In the genomic region with DNA sequence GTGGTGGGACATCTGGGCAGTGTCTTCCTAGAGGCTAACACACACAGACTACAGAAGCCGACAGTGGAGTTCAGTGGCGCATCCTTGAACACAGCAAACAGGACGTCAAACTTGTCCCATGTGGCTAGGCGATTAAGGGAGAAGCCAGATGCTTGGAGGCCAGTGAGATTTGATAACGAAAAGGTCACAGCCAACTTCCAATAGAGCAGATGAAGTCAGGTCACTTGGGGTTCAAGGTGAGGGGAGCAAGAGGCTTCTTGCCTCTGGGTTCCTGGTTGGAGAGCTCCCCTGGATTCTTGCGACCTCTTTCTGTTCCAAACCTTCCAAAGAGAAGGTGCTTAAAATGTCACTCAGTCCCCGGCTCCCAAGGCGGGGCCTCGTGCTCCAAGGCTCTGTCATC, we compare ENCODE assay signal across 19 mouse cellular contexts. TPM values are rescaled to one million over a fixed set of nuclear protein-coding genes. Genes with fewer than 3 reads are reported as not detected.
DNase-seq lines count a peak whose midpoint lies in the region; ATAC-seq and TF ChIP-seq lines count a peak whose summit lies in the region.
"Had no signal": no experiment of that assay in that cellular context is flagged by ENCODE, and none has a peak within 500 bp of the region (broad histone marks: within the 10 kb centered on the region; RNA-seq: fewer than 3 reads in every experiment).

No protein-coding gene starts in this region.

- H3K36me3 ChIP-seq in forebrain, embryonic 10.5 days (replicated peaks) = no peaks in the 10 kb centered on the region
- H3K36me3 ChIP-seq in forebrain, embryonic 16.5 days (ENCODE audit: control insufficient read depth, insufficient read depth) = no peaks in the 10 kb centered on the region
- no peaks in the 10 kb centered on the region for H3K36me3 ChIP-seq in kidney, postnatal 0 days (ENCODE audit: insufficient read depth, low read length)
- H3K36me3 ChIP-seq in heart, postnatal 0 days (replicated peaks; ENCODE audit: control insufficient read depth, insufficient read depth, low read length) = no peaks in the 10 kb centered on the region
- H3K36me3 ChIP-seq in stomach, postnatal 0 days (ENCODE audit: control insufficient read depth, insufficient read depth, low read length) = no peaks in the 10 kb centered on the region
- H3K36me3 ChIP-seq: hindbrain, embryonic 12.5 days; limb, embryonic 12.5 days; midbrain, embryonic 13.5 days had no signal

- H3K4me1 ChIP-seq in forebrain, embryonic 10.5 days = 0 out of 2 replicates have a peak, but pooled peaks cover 3% of the 10 kb centered on the region
- H3K4me1 ChIP-seq in forebrain, embryonic 16.5 days (replicated peaks; ENCODE audit: control insufficient read depth, insufficient read depth, low read length) = no peaks in the 10 kb centered on the region
- 0 out of 2 replicates have a peak, but pooled peaks cover 18% of the 10 kb centered on the region for H3K4me1 ChIP-seq in kidney, postnatal 0 days (replicated peaks; ENCODE audit: insufficient read depth, low read length)
- H3K4me1 ChIP-seq in heart, postnatal 0 days (ENCODE audit: control insufficient read depth, insufficient read depth) = peaks cover 13% of the 10 kb centered on the region
- no peaks in the 10 kb centered on the region for H3K4me1 ChIP-seq in stomach, postnatal 0 days (replicated peaks; ENCODE audit: control insufficient read depth, insufficient read depth)
- H3K4me1 ChIP-seq: hindbrain, embryonic 12.5 days; limb, embryonic 12.5 days; midbrain, embryonic 13.5 days had no signal

- no peaks in the 10 kb centered on the region for H3K9me3 ChIP-seq in forebrain, embryonic 10.5 days
- no peaks in the 10 kb centered on the region for H3K9me3 ChIP-seq in forebrain, embryonic 16.5 days (ENCODE audit: control insufficient read depth, low read length)
- no peaks in the 10 kb centered on the region for H3K9me3 ChIP-seq in kidney, postnatal 0 days (replicated peaks; ENCODE audit: low read length)
- H3K9me3 ChIP-seq in heart, postnatal 0 days (replicated peaks; ENCODE audit: control insufficient read depth, low read length) = no peaks in the 10 kb centered on the region
- H3K9me3 ChIP-seq in stomach, postnatal 0 days (ENCODE audit: control insufficient read depth, low read length) = no peaks in the 10 kb centered on the region
- H3K9me3 ChIP-seq: hindbrain, embryonic 12.5 days; limb, embryonic 12.5 days; midbrain, embryonic 13.5 days had no signal

- no peak for TF ChIP-seq EP300 in heart, postnatal 0 days (IDR thresholded peaks at IDR 0.05; ENCODE audit: low read depth)
- no peak for TF ChIP-seq EP300 in stomach, postnatal 0 days (optimal IDR thresholded peaks at IDR 0.05)

- WGBS in forebrain, embryonic 10.5 days = 79% methylated on average over 9 of the region's 9 CpGs
- 82% methylated on average over 9 of the region's 9 CpGs for WGBS in forebrain, embryonic 16.5 days
- 54% methylated on average over 9 of the region's 9 CpGs for WGBS in kidney, postnatal 0 days
- 52% methylated on average over 9 of the region's 9 CpGs for WGBS in heart, postnatal 0 days
- 61% methylated on average over 9 of the region's 9 CpGs for WGBS in stomach, postnatal 0 days

- H3K9ac ChIP-seq in forebrain, embryonic 16.5 days (replicated peaks; ENCODE audit: low read depth, low read length) = no peak overlapping the region
- H3K9ac ChIP-seq in kidney, postnatal 0 days (ENCODE audit: low read depth, low read length) = no peak overlapping the region
- H3K9ac ChIP-seq in heart, postnatal 0 days (replicated peaks; ENCODE audit: low read depth, low read length) = no peak overlapping the region
- H3K9ac ChIP-seq in stomach, postnatal 0 days (ENCODE audit: low read length) = no peak overlapping the region
- H3K9ac ChIP-seq: hindbrain, embryonic 12.5 days; limb, embryonic 12.5 days; midbrain, embryonic 13.5 days had no signal

- H3K4me3 ChIP-seq in forebrain, embryonic 10.5 days = no peak overlapping the region
- no peak overlapping the region for H3K4me3 ChIP-seq in forebrain, embryonic 16.5 days (replicated peaks; ENCODE audit: low read length)
- H3K4me3 ChIP-seq in kidney, postnatal 0 days (replicated peaks; ENCODE audit: low read depth, low read length) = no peak overlapping the region
- H3K4me3 ChIP-seq in heart, postnatal 0 days (ENCODE audit: low read depth, low read length) = no peak overlapping the region
- H3K4me3 ChIP-seq in stomach, postnatal 0 days (ENCODE audit: low read depth, low read length) = no peak overlapping the region
- H3K4me3 ChIP-seq: hindbrain, embryonic 12.5 days; limb, embryonic 12.5 days; midbrain, embryonic 13.5 days had no signal

- TF ChIP-seq CTCF in kidney, postnatal 0 days (IDR thresholded peaks at IDR 0.05; ENCODE audit: low read depth) = no peak
- TF ChIP-seq CTCF in heart, postnatal 0 days (IDR thresholded peaks at IDR 0.05; ENCODE audit: low read depth) = no peak
- TF ChIP-seq CTCF in stomach, postnatal 0 days (IDR thresholded peaks at IDR 0.05; ENCODE audit: low read depth) = no peak

- no peak for DNase-seq in forebrain, embryonic 10.5 days (ENCODE audit: extremely low spot score, low spot score)
- DNase-seq in kidney, postnatal 0 days (ENCODE audit: low spot score) = no peak
- DNase-seq in kidney, postnatal 4 days = no peak
- peak; percentile 18 for DNase-seq in heart, adult 8-10 months (ENCODE audit: low spot score)
- DNase-seq in heart, postnatal 0 days (ENCODE audit: low spot score) = no peak
- DNase-seq in gastrocnemius, postnatal 4 days (ENCODE audit: low spot score in 2 of 2) = no peak
- no peak for DNase-seq in stomach, postnatal 0 days (ENCODE audit: low spot score)
- DNase-seq: B cell, adult 2 months; cerebellum, adult 9-11 months; kidney, postnatal 14 days; layer of hippocampus, postnatal 36 days; lung, postnatal 36 days; spleen, adult 18-20 months had no signal

- H3K4me2 ChIP-seq in forebrain, embryonic 16.5 days (ENCODE audit: low read length) = no peak overlapping the region
- H3K4me2 ChIP-seq in kidney, postnatal 0 days (ENCODE audit: low read length) = no peak overlapping the region
- H3K4me2 ChIP-seq in heart, postnatal 0 days (ENCODE audit: low read depth, low read length) = no peak overlapping the region
- no peak overlapping the region for H3K4me2 ChIP-seq in stomach, postnatal 0 days (replicated peaks; ENCODE audit: low read depth)
- H3K4me2 ChIP-seq: hindbrain, embryonic 12.5 days; limb, embryonic 12.5 days; midbrain, embryonic 13.5 days had no signal

- 0 out of 2 replicates have a peak overlapping the region, but pooled peaks have one; percentile 25 for H3K27ac ChIP-seq in forebrain, embryonic 10.5 days
- no peak overlapping the region for H3K27ac ChIP-seq in forebrain, embryonic 16.5 days (ENCODE audit: low read length)
- H3K27ac ChIP-seq in kidney, postnatal 0 days = peak overlapping the region; percentile 84
- H3K27ac ChIP-seq in heart, postnatal 0 days (ENCODE audit: low read depth) = peak overlapping the region; percentile 87
- H3K27ac ChIP-seq in stomach, postnatal 0 days (replicated peaks) = no peak overlapping the region; the same call in 1 of the 2 replicates
- H3K27ac ChIP-seq: limb, embryonic 12.5 days; midbrain, embryonic 13.5 days had no signal

- no peak for ATAC-seq in forebrain, embryonic 16.5 days
- ATAC-seq in kidney, postnatal 0 days (replicated peaks; ENCODE audit: low FRiP score, low read depth) = no peak
- no peak for ATAC-seq in heart, postnatal 0 days (ENCODE audit: insufficient read depth, low read depth)
- ATAC-seq in stomach, postnatal 0 days (ENCODE audit: low FRiP score, low TSS enrichment) = no peak
- ATAC-seq: midbrain, embryonic 13.5 days had no signal

- H3K27me3 ChIP-seq in forebrain, embryonic 10.5 days (ENCODE audit: poor library complexity, severe bottlenecking) = no peaks in the 10 kb centered on the region
- H3K27me3 ChIP-seq in forebrain, embryonic 16.5 days (replicated peaks; ENCODE audit: control insufficient read depth, insufficient read depth, low read length) = no peaks in the 10 kb centered on the region
- H3K27me3 ChIP-seq in kidney, postnatal 0 days (ENCODE audit: insufficient read depth, low read length) = no peaks in the 10 kb centered on the region
- no peaks in the 10 kb centered on the region for H3K27me3 ChIP-seq in heart, postnatal 0 days (ENCODE audit: control insufficient read depth, insufficient read depth, low read length)
- H3K27me3 ChIP-seq in stomach, postnatal 0 days (ENCODE audit: control insufficient read depth, insufficient read depth, low read length) = no peaks in the 10 kb centered on the region
- H3K27me3 ChIP-seq: hindbrain, embryonic 12.5 days; limb, embryonic 12.5 days; midbrain, embryonic 13.5 days had no signal

RNA-seq across cellular contexts. Expression of gene G6pc, which starts 7.6 kb away (rescaled TPM):
- polyA plus RNA-seq in forebrain, embryonic 10.5 days (2016; fragmentation: Nextera tagmentation; extraction: Ambion mirVana) = not detected in 2 replicates
- not detected in 2 replicates for polyA plus RNA-seq in forebrain, embryonic 16.5 days (2015; fragmentation: Nextera tagmentation; extraction: Ambion mirVana)
- 23.2 and 37.0 TPM in 2 replicates for polyA plus RNA-seq in kidney, postnatal 0 days (2015; fragmentation: Nextera tagmentation; extraction: Ambion mirVana)
- total RNA-seq in heart, adult 8-10 months (2022) = not detected
- 0.50 TPM in 1 of 2 replicates, not detected in the other for total RNA-seq in heart, postnatal 0 days (2014; rRNA removed; ENCODE audit: low replicate concordance)
- 0.05 TPM in 1 of 2 replicates, not detected in the other for polyA plus RNA-seq in heart, postnatal 0 days (2015; fragmentation: Nextera tagmentation; extraction: Ambion mirVana)
- total RNA-seq in gastrocnemius, postnatal 4 days (2021) = under 1 TPM in 1 of 2 experiments, not detected in 1; 0.47 TPM
- 0.27 and 0.35 TPM in 2 replicates for polyA plus RNA-seq in stomach, postnatal 0 days (2015; fragmentation: Nextera tagmentation; extraction: Ambion mirVana)
- total RNA-seq: ES-E14; layer of hippocampus, postnatal 36 days had no signal
- polyA plus RNA-seq: brain, embryonic 14.5 days; hindbrain, embryonic 12.5 days; limb, embryonic 12.5 days; midbrain, embryonic 13.5 days had no signal

RNA-seq across cellular contexts. Expression of gene Aoc3, which starts 29.4 kb away (rescaled TPM):
- not detected in 2 replicates for polyA plus RNA-seq in forebrain, embryonic 10.5 days (2016; fragmentation: Nextera tagmentation; extraction: Ambion mirVana)
- 0.09 and 0.10 TPM in 2 replicates for polyA plus RNA-seq in forebrain, embryonic 16.5 days (2015; fragmentation: Nextera tagmentation; extraction: Ambion mirVana)
- polyA plus RNA-seq in kidney, postnatal 0 days (2015; fragmentation: Nextera tagmentation; extraction: Ambion mirVana) = 1.8 and 2.0 TPM in 2 replicates
- total RNA-seq in heart, adult 8-10 months (2022) = 1 to 10 TPM; 7.1 to 9.2 (median 8.5) TPM
- total RNA-seq in heart, postnatal 0 days (2014; rRNA removed; ENCODE audit: low replicate concordance) = 14.4 and 23.9 TPM in 2 replicates
- 2.5 and 2.8 TPM in 2 replicates for polyA plus RNA-seq in heart, postnatal 0 days (2015; fragmentation: Nextera tagmentation; extraction: Ambion mirVana)
- 10 to 100 TPM; 47.2 to 49.8 TPM for total RNA-seq in gastrocnemius, postnatal 4 days (2021)
- polyA plus RNA-seq in stomach, postnatal 0 days (2015; fragmentation: Nextera tagmentation; extraction: Ambion mirVana) = 5.1 TPM in 2 replicates
- polyA plus RNA-seq: hindbrain, embryonic 12.5 days; midbrain, embryonic 13.5 days had no signal

RNA-seq across cellular contexts. Expression of gene Aoc2, which starts 34.9 kb away (rescaled TPM):
- 2.1 and 2.5 TPM in 2 replicates for polyA plus RNA-seq in forebrain, embryonic 10.5 days (2016; fragmentation: Nextera tagmentation; extraction: Ambion mirVana)
- polyA plus RNA-seq in forebrain, embryonic 16.5 days (2015; fragmentation: Nextera tagmentation; extraction: Ambion mirVana) = 1.9 and 3.2 TPM in 2 replicates
- polyA plus RNA-seq in kidney, postnatal 0 days (2015; fragmentation: Nextera tagmentation; extraction: Ambion mirVana) = 0.37 and 0.58 TPM in 2 replicates
- total RNA-seq in heart, adult 8-10 months (2022) = 1 to 10 TPM; 1.4 to 1.9 (median 1.7) TPM
- total RNA-seq in heart, postnatal 0 days (2014; rRNA removed; ENCODE audit: low replicate concordance) = 1.8 and 2.0 TPM in 2 replicates
- polyA plus RNA-seq in heart, postnatal 0 days (2015; fragmentation: Nextera tagmentation; extraction: Ambion mirVana) = 0.16 and 0.30 TPM in 2 replicates
- total RNA-seq in gastrocnemius, postnatal 4 days (2021) = 1 to 10 TPM; 2.8 to 3.0 TPM
- polyA plus RNA-seq in stomach, postnatal 0 days (2015; fragmentation: Nextera tagmentation; extraction: Ambion mirVana) = 0.39 and 0.41 TPM in 2 replicates

RNA-seq across cellular contexts. Expression of gene Psme3, which starts 43.8 kb away (rescaled TPM):
- 207 and 217 TPM in 2 replicates for polyA plus RNA-seq in forebrain, embryonic 10.5 days (2016; fragmentation: Nextera tagmentation; extraction: Ambion mirVana)
- 127 and 137 TPM in 2 replicates for polyA plus RNA-seq in forebrain, embryonic 16.5 days (2015; fragmentation: Nextera tagmentation; extraction: Ambion mirVana)
- polyA plus RNA-seq in kidney, postnatal 0 days (2015; fragmentation: Nextera tagmentation; extraction: Ambion mirVana) = 102 and 104 TPM in 2 replicates
- total RNA-seq in heart, adult 8-10 months (2022) = 10 to 100 TPM; 66.4 to 85.0 (median 73.6) TPM
- 44.7 and 52.2 TPM in 2 replicates for total RNA-seq in heart, postnatal 0 days (2014; rRNA removed; ENCODE audit: low replicate concordance)
- polyA plus RNA-seq in heart, postnatal 0 days (2015; fragmentation: Nextera tagmentation; extraction: Ambion mirVana) = 47.8 and 52.0 TPM in 2 replicates
- 10 to 100 TPM; 62.6 to 84.7 TPM for total RNA-seq in gastrocnemius, postnatal 4 days (2021)
- 64.2 and 66.9 TPM in 2 replicates for polyA plus RNA-seq in stomach, postnatal 0 days (2015; fragmentation: Nextera tagmentation; extraction: Ambion mirVana)

RNA-seq across cellular contexts. Expression of gene Aarsd1, which starts 57.6 kb away (rescaled TPM):
- polyA plus RNA-seq in forebrain, embryonic 10.5 days (2016; fragmentation: Nextera tagmentation; extraction: Ambion mirVana) = 109 and 115 TPM in 2 replicates
- 90.1 and 99.5 TPM in 2 replicates for polyA plus RNA-seq in forebrain, embryonic 16.5 days (2015; fragmentation: Nextera tagmentation; extraction: Ambion mirVana)
- 58.4 and 66.0 TPM in 2 replicates for polyA plus RNA-seq in kidney, postnatal 0 days (2015; fragmentation: Nextera tagmentation; extraction: Ambion mirVana)
- 10 to 100 TPM; 12.3 to 25.8 (median 22.4) TPM for total RNA-seq in heart, adult 8-10 months (2022)
- total RNA-seq in heart, postnatal 0 days (2014; rRNA removed; ENCODE audit: low replicate concordance) = 16.8 and 37.5 TPM in 2 replicates
- polyA plus RNA-seq in heart, postnatal 0 days (2015; fragmentation: Nextera tagmentation; extraction: Ambion mirVana) = 31.9 and 32.5 TPM in 2 replicates
- 10 to 100 TPM; 15.6 to 20.3 TPM for total RNA-seq in gastrocnemius, postnatal 4 days (2021)
- 29.8 and 30.0 TPM in 2 replicates for polyA plus RNA-seq in stomach, postnatal 0 days (2015; fragmentation: Nextera tagmentation; extraction: Ambion mirVana)

Comparison
In these comparisons a context has a peak if more than half of its experiments do, and no peak if none do; other contexts are left out.
1. H3K27ac ChIP-seq: peak in forebrain, embryonic 10.5 days (single experiment), kidney, postnatal 0 days (single experiment) and heart, postnatal 0 days (single experiment); none in forebrain, embryonic 16.5 days (single experiment) and stomach, postnatal 0 days (single experiment).
2. RNA of gene G6pc, which starts 7.6 kb away (polyA plus RNA-seq): 23.2 to 37.0 TPM in kidney, postnatal 0 days; 0.27 to 0.35 TPM in stomach, postnatal 0 days, 0.05 TPM in heart, postnatal 0 days, not detected in forebrain, embryonic 10.5 days and not detected in forebrain, embryonic 16.5 days; every median in the first group is over 10 times any median in the second.